Comparison of ENCODE assay signal across 34 mouse cellular contexts in the genomic region with DNA sequence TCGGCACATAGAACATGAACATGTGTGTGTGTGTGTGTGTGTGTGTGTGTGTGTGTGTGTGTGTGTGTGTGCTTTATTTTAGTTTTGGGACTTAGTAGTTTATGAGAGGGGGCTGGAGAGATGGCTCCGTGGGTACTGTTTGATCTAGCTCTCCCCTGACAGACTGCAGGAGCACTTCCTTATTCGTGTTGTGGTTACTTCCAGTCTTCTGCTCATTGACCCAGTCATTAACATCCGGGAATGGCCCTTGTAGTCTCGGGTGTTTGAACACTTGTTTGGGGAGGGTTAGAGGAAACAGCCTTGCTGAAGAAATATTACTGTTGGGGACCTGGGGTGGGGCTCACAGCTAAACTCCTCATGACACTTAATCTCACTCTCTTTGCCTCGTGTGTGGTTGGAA. TPM values are rescaled to one million over a fixed set of nuclear protein-coding genes. Genes with fewer than 3 reads are reported as not detected.
DNase-seq lines count a peak whose midpoint lies in the region; ATAC-seq and TF ChIP-seq lines count a peak whose summit lies in the region.
"Had no signal": no experiment of that assay in that cellular context is flagged by ENCODE, and none has a peak within 500 bp of the region (broad histone marks: within the 10 kb centered on the region; RNA-seq: fewer than 3 reads in every experiment).

No protein-coding gene starts in this region.

- TF ChIP-seq EP300 in lung, postnatal 0 days (IDR thresholded peaks at IDR 0.05), result no peak
- no peak for TF ChIP-seq EP300 in liver, postnatal 0 days (IDR thresholded peaks at IDR 0.05; ENCODE audit: low read depth)

- no peaks in the 10 kb centered on the region; the same call in 1 of the 2 replicates for H3K36me3 ChIP-seq in heart, embryonic 15.5 days
- H3K36me3 ChIP-seq in lung, postnatal 0 days (ENCODE audit: insufficient read depth, low read length), result no peaks in the 10 kb centered on the region
- H3K36me3 ChIP-seq in liver, postnatal 0 days (replicated peaks; ENCODE audit: insufficient read depth, low read length), result no peaks in the 10 kb centered on the region
- H3K36me3 ChIP-seq in intestine, embryonic 16.5 days (ENCODE audit: control insufficient read depth, insufficient read depth, low read length), result no peaks in the 10 kb centered on the region
- H3K36me3 ChIP-seq: forebrain, embryonic 10.5 days; heart, embryonic 13.5 days; hindbrain, embryonic 12.5 days; intestine, embryonic 15.5 days; liver, embryonic 13.5 days had no signal

- no peak overlapping the region for H3K4me2 ChIP-seq in heart, embryonic 15.5 days
- no peak overlapping the region for H3K4me2 ChIP-seq in lung, postnatal 0 days (replicated peaks; ENCODE audit: low read depth, low read length)
- no peak overlapping the region for H3K4me2 ChIP-seq in liver, postnatal 0 days (ENCODE audit: low read depth, low read length)
- H3K4me2 ChIP-seq in intestine, embryonic 16.5 days (ENCODE audit: low read depth, low read length), result no peak overlapping the region
- H3K4me2 ChIP-seq: embryonic facial prominence, embryonic 13.5 days; heart, embryonic 13.5 days; hindbrain, embryonic 12.5 days; intestine, embryonic 15.5 days; liver, embryonic 13.5 days; lung, embryonic 14.5 days had no signal

- no peak for TF ChIP-seq CTCF in lung, postnatal 0 days (IDR thresholded peaks at IDR 0.05)
- no peak for TF ChIP-seq CTCF in liver, postnatal 0 days (IDR thresholded peaks at IDR 0.05; ENCODE audit: low read depth)

- H3K27ac ChIP-seq in heart, embryonic 15.5 days, result 0 out of 2 replicates have a peak overlapping the region, but pooled peaks have one; percentile 3
- H3K27ac ChIP-seq in lung, postnatal 0 days (ENCODE audit: low read length), result peak overlapping the region; percentile 82; the same call in 1 of the 2 replicates
- H3K27ac ChIP-seq in liver, postnatal 0 days (ENCODE audit: low read depth), result 0 out of 2 replicates have a peak overlapping the region, but pooled peaks have one; percentile 39
- no peak overlapping the region for H3K27ac ChIP-seq in intestine, embryonic 16.5 days (ENCODE audit: low read length)
- H3K27ac ChIP-seq: embryonic facial prominence, embryonic 13.5 days; gastrocnemius, adult 2 months; heart, adult 2 months; hindbrain, embryonic 12.5 days; hindbrain, postnatal 0 days; intestine, embryonic 15.5 days had no signal

- H3K9ac ChIP-seq in heart, embryonic 15.5 days, result no peak overlapping the region
- no peak overlapping the region for H3K9ac ChIP-seq in lung, postnatal 0 days (replicated peaks; ENCODE audit: low read depth)
- H3K9ac ChIP-seq in liver, postnatal 0 days (replicated peaks), result no peak overlapping the region
- no peak overlapping the region for H3K9ac ChIP-seq in intestine, embryonic 16.5 days (ENCODE audit: low read depth, low read length)
- H3K9ac ChIP-seq: embryonic facial prominence, embryonic 13.5 days; heart, embryonic 13.5 days; hindbrain, embryonic 12.5 days; intestine, embryonic 15.5 days; liver, embryonic 13.5 days; lung, embryonic 14.5 days had no signal

- DNase-seq in heart, postnatal 4 days, result no peak
- DNase-seq in lung, postnatal 0 days (ENCODE audit: low spot score), result no peak
- DNase-seq in lung, postnatal 4 days, result no peak
- no peak for DNase-seq in liver, postnatal 0 days
- no peak for DNase-seq in c-Kit-positive CD71-positive TER-119-positive erythroid progenitor cells, embryonic 14.5 days (ENCODE audit: low spot score)
- no peak for DNase-seq in cerebellum, adult 9-10 months
- DNase-seq: adrenal gland, postnatal 10 days; cerebellum, adult 11 months; cerebellum, adult 9-11 months; gastrocnemius, adult 2 months; gastrocnemius, postnatal 36 days; heart, adult 2 months; heart, postnatal 14 days; kidney, adult 8-10 months; kidney, postnatal 10 days; layer of hippocampus, adult 9-11 months; liver, embryonic 13.5 days; lung, embryonic 14.5 days; lung, postnatal 36 days; right cerebral cortex, adult 18-20 months; spleen, adult 18-20 months; thymus, adult 2 months; thymus, postnatal 36 days had no signal

- H3K27me3 ChIP-seq in heart, embryonic 15.5 days, result no peaks in the 10 kb centered on the region
- no peaks in the 10 kb centered on the region for H3K27me3 ChIP-seq in lung, postnatal 0 days (replicated peaks; ENCODE audit: insufficient read depth, low read length)
- no peaks in the 10 kb centered on the region for H3K27me3 ChIP-seq in liver, postnatal 0 days (ENCODE audit: insufficient read depth, low read length)
- H3K27me3 ChIP-seq in intestine, embryonic 16.5 days (replicated peaks; ENCODE audit: control insufficient read depth, insufficient read depth, low read length), result no peaks in the 10 kb centered on the region
- H3K27me3 ChIP-seq: embryonic facial prominence, embryonic 13.5 days; heart, embryonic 13.5 days; hindbrain, embryonic 12.5 days; intestine, embryonic 15.5 days; liver, embryonic 13.5 days had no signal

- 66% methylated on average over 6 of the region's 6 CpGs for WGBS in heart, embryonic 15.5 days
- 32% methylated on average over 6 of the region's 6 CpGs for WGBS in lung, postnatal 0 days
- WGBS in liver, postnatal 0 days (ENCODE audit: insufficient replicate concordance), result 32% methylated on average over 6 of the region's 6 CpGs
- whole genome bisulfite sequencing in intestine, embryonic 16.5 days, result 37% methylated on average over 6 of the region's 6 CpGs

- H3K9me3 ChIP-seq in heart, embryonic 15.5 days (replicated peaks), result no peaks in the 10 kb centered on the region
- H3K9me3 ChIP-seq in lung, postnatal 0 days (ENCODE audit: low read length), result no peaks in the 10 kb centered on the region
- H3K9me3 ChIP-seq in liver, postnatal 0 days (ENCODE audit: low read length), result no peaks in the 10 kb centered on the region
- no peaks in the 10 kb centered on the region for H3K9me3 ChIP-seq in intestine, embryonic 16.5 days (ENCODE audit: control insufficient read depth, low read length)
- H3K9me3 ChIP-seq: embryonic facial prominence, embryonic 13.5 days; forebrain, embryonic 10.5 days; heart, embryonic 13.5 days; hindbrain, embryonic 12.5 days; intestine, embryonic 15.5 days; liver, embryonic 13.5 days had no signal

- no peak for ATAC-seq in heart, embryonic 15.5 days (replicated peaks; ENCODE audit: insufficient number of reproducible peaks, insufficient read depth, low FRiP score, low read depth)
- ATAC-seq in lung, postnatal 0 days, result no peak
- no peak for ATAC-seq in liver, postnatal 0 days
- ATAC-seq in intestine, embryonic 16.5 days, result no peak
- ATAC-seq: CD4-positive, CD25-positive, alpha-beta regulatory T cell, adult 4 months; forebrain, embryonic 16.5 days; hindbrain, postnatal 0 days; intestine, embryonic 15.5 days; midbrain, embryonic 16.5 days had no signal

- H3K4me1 ChIP-seq in heart, embryonic 15.5 days (replicated peaks), result peaks cover 52% of the 10 kb centered on the region
- H3K4me1 ChIP-seq in lung, postnatal 0 days (ENCODE audit: insufficient read depth, low read depth, low read length), result peaks cover 31% of the 10 kb centered on the region
- peaks cover 44% of the 10 kb centered on the region for H3K4me1 ChIP-seq in liver, postnatal 0 days (ENCODE audit: insufficient read depth)
- H3K4me1 ChIP-seq in intestine, embryonic 16.5 days (ENCODE audit: control insufficient read depth, insufficient read depth, low read length), result peaks cover 29% of the 10 kb centered on the region

- H3K4me3 ChIP-seq in heart, embryonic 15.5 days, result no peak overlapping the region
- H3K4me3 ChIP-seq in lung, postnatal 0 days (ENCODE audit: low read depth, low read length), result no peak overlapping the region
- no peak overlapping the region for H3K4me3 ChIP-seq in liver, postnatal 0 days (ENCODE audit: low read depth, low read length)
- H3K4me3 ChIP-seq in intestine, embryonic 16.5 days (ENCODE audit: low read length), result no peak overlapping the region
- H3K4me3 ChIP-seq: embryonic facial prominence, embryonic 13.5 days; forebrain, embryonic 10.5 days; gastrocnemius, adult 2 months; heart, adult 2 months; heart, embryonic 13.5 days; hindbrain, embryonic 12.5 days; intestine, embryonic 15.5 days; liver, embryonic 13.5 days had no signal

RNA-seq across cellular contexts. Expression of a gene that starts 52.4 kb away (rescaled TPM):
- 8.7 and 12.4 TPM in 2 replicates for polyA plus RNA-seq in heart, embryonic 15.5 days (2015; fragmentation: Nextera tagmentation; extraction: Ambion mirVana)
- 1 to 10 TPM; 4.5 to 5.4 TPM for total RNA-seq in heart, postnatal 4 days (2021)
- polyA plus RNA-seq in lung, postnatal 0 days (2015; fragmentation: Nextera tagmentation; extraction: Ambion mirVana), result 16.6 and 20.0 TPM in 2 replicates
- 8.3 and 9.3 TPM in 2 replicates for polyA plus RNA-seq in liver, postnatal 0 days (2015; fragmentation: Nextera tagmentation; extraction: Ambion mirVana)
- polyA plus RNA-seq in intestine, embryonic 16.5 days (2015; fragmentation: Nextera tagmentation; extraction: Ambion mirVana), result 13.7 and 14.9 TPM in 2 replicates
